Mouse (Mus musculus): ENCODE results near the gene Ap1s2.

Ap1s2 gene

GRCm38 (mm10) chrX:163908337-163909250, at the start of gene Ap1s2:
TSS of gene Ap1s2 (plus strand) at chrX:163909017.
- peak; percentile 100 for DNase-seq

- DNase-seq = no peak
These were observed 41.0 kb upstream of the Ap1s2 start for GRCm38 (mm10) chrX:163867711-163868379.

DNA sequence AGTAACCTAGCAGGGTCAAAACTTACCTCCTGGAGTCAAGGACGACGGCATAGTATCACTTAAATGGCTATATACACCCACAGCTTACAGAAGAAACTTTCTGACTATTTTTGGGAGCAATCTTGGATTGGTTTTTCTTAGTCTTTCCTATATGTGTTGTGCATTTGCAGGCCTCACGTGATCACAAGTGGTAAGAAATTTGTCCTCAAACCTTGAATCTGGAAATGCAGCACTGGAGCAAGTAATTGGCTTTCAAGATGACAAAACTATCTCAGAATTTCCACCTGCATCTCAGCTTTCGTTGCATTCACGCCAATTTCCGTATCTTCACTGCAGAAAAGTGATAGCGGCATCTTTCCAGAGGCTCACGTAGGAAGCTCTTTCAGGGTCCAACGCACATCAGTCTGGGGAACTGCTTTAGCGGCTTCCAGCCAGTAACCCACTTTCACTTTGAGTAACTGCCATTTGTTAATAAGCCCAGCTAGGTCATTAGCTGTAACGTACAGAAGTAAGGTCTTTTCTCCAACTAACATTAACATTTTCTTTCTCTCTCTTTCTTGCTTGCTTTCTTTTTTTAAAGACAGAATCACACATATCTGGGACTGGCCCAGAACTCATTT, 40.0 kb upstream of the Ap1s2 start:
- no peak for DNase-seq

DNA sequence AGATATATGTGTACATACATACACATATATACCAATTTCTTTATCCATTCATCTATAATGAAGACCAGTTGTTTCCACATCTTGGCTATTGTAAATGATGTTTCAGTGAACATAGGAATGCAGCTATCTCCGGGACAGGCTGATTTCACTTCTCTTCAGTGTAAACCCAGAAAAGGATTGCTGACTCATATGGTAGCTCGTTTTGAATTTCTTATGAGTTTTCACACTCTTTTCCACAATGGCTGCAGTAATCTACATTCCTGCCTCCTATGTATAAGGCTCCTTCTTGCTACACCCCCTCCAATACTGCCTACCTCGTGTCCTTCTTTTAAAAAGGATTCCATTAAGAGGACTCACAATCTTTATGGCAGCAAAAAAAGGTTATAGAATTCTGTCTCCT, 32.9 kb upstream of the Ap1s2 start:
- no peak for DNase-seq

- no peak for DNase-seq
These were observed 32.2 kb upstream of the Ap1s2 start for GRCm38 (mm10) chrX:163876636-163877035.

DNA sequence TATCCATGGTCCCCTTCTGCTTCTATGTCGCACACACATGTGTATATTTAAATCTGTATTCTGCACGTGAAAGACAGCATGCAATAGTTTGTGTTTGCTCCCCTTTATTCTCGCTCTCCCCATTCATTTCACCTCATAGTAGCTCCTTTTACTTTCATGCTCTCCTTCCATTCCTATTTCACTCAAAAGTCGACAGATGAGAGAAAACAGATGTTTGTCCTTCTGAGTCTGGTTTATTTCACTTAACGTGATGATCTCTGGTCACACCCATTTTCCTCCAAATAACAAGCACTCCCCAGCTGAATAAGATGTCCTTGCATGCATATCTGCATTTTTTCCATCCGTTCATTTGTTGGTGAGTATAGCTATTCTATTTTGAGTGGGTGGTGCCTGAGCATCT, 29.8 kb upstream of the Ap1s2 start:
- no peak for DNase-seq

GRCm38 (mm10) chrX:163879461-163879860, 29.4 kb upstream of the Ap1s2 start:
- DNase-seq = peak; percentile 91

DNA sequence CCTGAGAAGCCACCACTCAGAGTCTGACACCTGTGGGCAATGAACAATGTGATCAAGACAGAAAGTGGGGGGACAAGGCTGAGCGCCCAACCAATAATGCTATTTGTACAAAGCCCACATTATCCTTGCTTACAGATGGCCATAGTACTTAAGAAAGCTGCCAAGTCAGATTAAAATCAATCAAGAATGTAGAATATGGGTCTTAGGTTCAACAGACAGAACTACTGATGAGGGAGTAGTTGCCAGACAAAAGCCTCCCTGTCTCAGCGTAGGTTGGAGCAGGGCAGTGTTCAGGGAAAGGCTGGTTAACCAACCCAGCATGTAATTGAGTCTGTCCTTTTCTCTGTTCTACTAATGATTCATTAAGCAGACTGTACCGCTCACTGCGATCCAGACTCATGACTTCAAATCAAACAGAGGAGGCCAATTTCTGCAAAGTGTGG, 23.3 kb upstream of the Ap1s2 start:
- DNase-seq = no peak

GRCm38 (mm10) chrX:163897354-163897753, 11.5 kb upstream of the Ap1s2 start:
- no peak for DNase-seq

DNA sequence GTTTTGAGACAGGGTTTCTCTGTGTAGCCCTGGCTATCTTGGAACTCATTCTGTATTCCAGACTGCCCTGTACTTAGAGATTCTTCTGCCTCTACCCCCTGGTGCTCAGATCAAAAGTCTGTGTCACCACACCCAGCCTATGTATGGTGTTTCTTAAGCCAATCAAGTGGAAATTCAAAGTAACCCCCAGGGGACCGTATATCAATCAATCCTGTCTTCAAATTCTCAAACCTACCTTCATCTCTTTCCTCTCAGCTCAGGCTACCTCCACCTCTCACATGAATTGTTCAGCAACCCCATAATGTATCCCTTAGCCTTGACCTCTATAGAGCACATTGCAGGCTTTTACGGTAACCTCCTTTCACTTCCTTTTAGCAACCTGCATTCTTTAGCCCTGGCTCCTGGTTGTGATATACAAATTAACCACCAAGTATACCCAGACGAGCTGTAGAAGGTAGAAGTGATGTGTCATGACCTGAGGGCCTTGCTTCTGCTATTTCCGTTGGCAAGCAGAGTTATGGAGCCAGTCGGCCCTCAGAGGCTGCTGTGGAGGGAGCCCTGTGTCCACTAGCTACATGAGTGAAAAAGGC, 9.3 kb upstream of the Ap1s2 start:
- DNase-seq = no peak

GRCm38 (mm10) chrX:163906861-163907260, 2.0 kb upstream of the Ap1s2 start:
- DNase-seq = no peak

GRCm38 (mm10) chrX:163908003-163908336, 847 bp upstream of the Ap1s2 start:
- DNase-seq = no peak

- DNase-seq = no peak
These were observed 564 bp downstream of the Ap1s2 start for GRCm38 (mm10) chrX:163909381-163909780.

DNA sequence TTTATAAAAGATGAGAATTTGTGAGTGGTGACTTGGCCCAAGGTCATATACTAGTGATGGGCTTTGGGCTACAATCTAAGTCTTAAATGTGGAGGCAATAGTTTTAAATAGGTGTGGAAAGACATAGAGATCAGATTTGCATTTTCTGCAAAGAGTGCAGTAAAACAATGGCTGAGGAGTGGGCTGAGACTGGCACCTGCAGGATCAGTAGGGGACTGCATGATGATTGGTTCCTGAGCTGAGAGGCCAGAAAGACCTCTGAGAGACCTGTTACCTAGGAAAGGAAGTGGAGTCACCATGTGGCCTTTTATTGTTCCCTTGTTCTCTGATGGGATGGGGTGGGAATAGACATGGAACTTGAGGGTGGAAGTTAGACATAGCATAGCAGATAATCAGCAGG, 4.0 kb downstream of the Ap1s2 start:
- DNase-seq = no peak

GRCm38 (mm10) chrX:163929550-163929949, 20.7 kb downstream of the Ap1s2 start:
- no peak for DNase-seq

DNA sequence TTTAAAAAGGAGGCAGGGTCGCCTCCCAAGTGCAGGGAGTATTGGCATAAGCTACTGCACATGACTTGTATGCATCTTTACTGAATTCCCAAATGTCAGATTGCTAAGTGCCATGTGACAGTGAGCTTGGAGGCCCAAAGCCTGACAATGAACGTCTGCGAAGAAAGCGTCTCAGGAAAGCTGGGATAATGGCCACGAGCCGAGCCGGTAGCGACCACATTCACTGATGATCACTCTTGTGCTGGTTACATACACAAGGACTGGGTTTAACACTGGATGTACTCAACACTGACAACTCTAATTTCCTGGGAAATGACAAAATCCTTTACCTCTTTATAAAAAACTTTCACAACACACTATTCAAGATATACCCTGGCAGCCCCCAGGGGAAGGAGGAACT, 25.9 kb downstream of the Ap1s2 start:
- no peak for DNase-seq

DNA sequence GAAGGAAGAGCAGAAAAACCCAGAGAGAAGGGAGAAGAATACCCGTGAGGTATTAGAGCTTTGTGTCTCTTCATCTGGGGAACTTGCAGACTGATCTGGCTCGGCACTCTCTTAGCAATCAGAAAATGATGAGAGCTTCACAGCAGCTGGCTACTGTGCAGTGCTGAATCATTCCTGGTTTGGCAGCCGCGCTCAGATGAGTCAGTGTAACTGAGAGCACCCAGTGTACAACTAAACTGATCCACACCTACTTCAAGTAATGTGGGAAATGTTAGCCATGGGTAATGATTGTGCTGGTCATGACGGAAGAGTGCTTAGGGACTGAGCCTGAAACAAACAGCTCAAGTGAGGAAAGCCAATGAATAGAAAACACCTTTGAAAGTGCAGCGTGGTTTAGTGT, 29.8 kb downstream of the Ap1s2 start:
- DNase-seq = peak; percentile 95

DNA sequence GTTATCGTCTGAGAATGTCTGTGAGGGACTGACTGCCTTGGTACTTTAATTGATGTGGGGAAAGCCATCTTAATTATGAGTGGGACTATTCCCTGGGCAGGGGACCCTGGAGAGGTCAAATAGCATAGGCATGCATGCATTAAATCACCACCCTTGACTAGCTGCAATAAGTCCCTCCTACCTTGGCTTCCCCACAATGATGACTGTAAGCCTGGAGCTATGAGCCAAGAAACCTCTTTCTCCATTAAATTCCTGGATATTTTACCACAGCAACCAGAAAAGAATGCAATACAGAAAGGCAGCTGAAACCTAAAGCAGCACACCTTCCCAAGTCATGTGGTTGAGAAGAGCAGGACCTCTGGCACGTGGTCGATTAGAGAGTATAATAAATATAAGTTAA, 35.6 kb downstream of the Ap1s2 start:
- DNase-seq = no peak

DNA sequence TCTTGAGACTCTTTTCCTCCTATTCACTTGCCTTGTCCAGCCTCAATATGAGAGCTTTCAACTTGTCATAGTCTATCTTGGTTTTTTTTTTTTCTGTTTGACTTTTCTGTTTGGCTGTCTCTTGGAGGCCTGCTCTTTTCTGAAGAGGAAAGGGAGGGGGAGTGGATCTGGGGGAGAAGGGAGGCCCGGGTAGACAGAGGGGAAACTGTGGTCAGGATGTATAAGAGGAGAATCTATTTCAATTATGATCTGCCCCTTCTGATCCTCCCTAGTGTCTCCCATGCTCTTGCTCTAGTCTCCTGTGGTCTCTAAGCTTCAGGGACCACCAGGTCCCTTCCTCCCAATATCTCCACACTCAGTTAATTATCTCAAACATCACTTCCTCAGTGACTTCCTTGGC, 42.8 kb downstream of the Ap1s2 start:
- no peak for DNase-seq

DNA sequence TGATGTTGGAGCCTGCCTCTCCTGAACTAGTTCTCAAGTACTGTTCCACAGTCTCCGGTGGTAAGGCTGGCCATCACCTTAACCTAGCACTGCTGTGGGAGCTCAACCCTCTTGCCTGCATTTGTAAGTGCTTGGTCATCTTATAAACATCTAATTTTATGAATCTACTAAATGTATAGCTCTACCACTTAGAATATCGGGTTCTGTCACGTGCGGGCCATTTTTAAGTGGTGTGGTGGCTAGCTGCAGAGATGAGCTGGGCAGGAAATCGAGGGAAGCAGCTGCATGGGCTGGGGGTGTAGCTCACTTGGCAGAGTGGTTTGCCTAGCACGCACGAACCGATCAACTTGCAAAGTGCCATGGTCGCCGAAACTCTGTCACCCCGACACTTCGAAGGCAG, 48.6 kb downstream of the Ap1s2 start:
- no peak for DNase-seq

DNA sequence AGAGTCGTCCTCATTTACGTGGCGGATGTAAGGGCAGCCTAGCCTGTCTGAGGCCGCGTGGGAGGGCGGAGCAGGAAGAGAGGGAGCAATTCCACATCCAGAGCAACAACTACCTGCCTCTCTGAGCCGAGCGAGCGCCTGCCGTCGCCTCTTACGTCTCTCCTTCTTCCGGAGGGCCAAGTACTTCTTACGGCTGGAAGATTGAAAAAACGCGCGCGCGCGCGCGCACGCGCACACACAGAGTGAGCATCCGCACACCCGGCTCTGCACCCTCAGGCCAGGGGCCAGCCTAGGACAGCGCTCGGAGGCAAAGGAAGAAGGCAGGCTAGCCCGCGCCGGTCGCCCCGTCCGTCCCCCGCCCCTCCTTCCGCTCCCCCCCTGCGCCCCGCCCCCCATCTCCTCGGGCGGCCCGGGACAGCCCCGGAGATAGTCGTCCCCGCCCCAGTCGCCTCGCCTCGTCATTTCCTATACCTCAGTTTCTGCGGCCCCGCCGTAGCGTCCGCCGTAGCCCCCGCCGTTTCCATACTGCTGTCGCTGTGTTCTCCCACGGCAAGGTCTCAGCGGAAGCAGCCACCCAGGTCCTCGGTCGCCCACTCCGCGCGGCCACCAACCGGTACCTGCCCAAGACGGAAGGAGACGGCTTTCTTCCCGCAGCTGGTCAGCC, 49.1 kb downstream of the Ap1s2 start:
- peak; percentile 98 for DNase-seq

GRCm38 (mm10) chrX:163958467-163958875, 49.7 kb downstream of the Ap1s2 start, which contains the start of gene Zrsr2:
TSS of gene Zrsr2 (minus strand) at chrX:163958661.
- peak; percentile 99 for DNase-seq

DNA sequence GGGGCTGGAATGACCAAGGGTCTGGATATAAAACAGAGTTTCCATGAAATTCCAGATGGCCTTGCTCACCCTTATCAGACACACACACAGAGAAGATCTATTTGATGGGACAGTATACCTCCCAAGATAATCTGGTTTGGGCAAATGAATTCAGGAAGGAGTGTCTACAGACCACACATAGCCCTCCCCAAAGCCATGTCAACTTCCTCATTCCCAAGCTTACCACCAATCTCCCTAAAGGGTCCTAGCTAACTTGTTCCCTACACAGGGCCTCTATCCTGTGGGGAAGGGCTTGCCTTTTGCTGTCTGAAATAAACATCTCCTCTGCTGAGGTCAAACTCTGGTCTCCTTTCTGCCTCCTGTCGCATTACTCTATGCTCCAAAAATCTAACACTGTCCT, 72.3 kb downstream of the Ap1s2 start:
- DNase-seq = no peak

All from heart, adult 11 months (tissue).